Mouse (Mus musculus): ENCODE data around the gene Vmn1r183. TPM values are rescaled to one million over a fixed set of nuclear protein-coding genes. Genes with fewer than 3 reads are reported as not detected.
"Not testable (repeated sequence)": the region's sequence is repeated elsewhere in the genome, so short reads cannot be mapped to it uniquely, and the experiment has no call there.

Gene Vmn1r183
- not detected for total RNA-seq (2021)
- long read RNA-seq, experiment 1, result 0 reads
- long read RNA-seq, experiment 2, result 0 reads

DNA sequence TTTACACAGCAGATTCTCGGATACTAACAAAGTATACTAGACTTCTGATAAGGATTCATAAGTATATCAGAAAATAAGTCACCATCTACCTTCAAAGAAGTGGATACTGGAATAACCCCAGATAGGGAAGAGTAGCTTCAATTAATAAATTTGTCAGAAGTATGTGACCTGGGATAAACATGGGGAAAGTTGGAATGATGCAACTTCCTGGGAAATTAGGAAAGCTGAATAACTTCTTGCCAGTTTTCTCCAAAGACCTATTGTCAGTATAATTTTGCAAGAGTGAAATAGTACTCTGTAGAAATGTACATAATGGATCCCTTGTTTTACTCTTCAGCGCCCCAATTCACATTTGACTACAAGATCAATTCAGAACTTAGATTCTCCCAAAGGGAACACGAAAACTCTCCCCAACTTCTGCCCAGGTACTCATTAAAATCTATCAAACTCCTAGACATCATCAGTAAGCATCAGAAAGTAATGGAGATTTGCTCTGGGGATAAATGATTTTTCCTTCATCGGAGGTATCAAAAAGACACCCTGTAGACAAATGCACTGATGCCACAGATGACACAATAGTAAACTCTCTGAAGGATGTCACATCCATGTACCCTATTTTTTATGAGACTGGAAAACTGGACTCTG lies at the start of gene Vmn1r183:
Vmn1r183 (plus strand) TSS at position 595 of the 645 bp plus-strand sequence.
- intact Hi-C loops (cut with DNase I), result no loop called here
- DNase-seq, result no peak

DNA sequence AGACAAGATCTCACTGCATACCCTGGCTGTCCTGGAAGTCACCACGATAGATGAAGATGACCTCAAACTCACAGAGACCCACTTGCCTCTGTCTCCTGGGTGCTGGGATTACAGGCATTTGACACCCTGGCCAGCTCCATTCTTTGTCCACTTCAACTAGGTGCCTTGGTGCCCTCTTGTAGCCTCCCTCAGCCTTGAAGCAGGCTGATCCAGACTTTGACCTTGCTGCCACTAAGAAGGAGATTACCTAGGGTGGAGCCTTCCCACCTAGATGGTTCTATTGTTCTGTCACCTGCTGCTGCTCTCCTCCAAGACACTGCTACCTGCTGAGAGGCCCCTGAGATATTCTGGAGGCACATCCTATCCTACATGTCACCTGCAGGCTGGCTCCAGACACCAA lies 21.4 kb downstream of the Vmn1r183 start:
- DNase-seq; intact Hi-C loops (cut with DNase I): not testable (repeated sequence)

DNA sequence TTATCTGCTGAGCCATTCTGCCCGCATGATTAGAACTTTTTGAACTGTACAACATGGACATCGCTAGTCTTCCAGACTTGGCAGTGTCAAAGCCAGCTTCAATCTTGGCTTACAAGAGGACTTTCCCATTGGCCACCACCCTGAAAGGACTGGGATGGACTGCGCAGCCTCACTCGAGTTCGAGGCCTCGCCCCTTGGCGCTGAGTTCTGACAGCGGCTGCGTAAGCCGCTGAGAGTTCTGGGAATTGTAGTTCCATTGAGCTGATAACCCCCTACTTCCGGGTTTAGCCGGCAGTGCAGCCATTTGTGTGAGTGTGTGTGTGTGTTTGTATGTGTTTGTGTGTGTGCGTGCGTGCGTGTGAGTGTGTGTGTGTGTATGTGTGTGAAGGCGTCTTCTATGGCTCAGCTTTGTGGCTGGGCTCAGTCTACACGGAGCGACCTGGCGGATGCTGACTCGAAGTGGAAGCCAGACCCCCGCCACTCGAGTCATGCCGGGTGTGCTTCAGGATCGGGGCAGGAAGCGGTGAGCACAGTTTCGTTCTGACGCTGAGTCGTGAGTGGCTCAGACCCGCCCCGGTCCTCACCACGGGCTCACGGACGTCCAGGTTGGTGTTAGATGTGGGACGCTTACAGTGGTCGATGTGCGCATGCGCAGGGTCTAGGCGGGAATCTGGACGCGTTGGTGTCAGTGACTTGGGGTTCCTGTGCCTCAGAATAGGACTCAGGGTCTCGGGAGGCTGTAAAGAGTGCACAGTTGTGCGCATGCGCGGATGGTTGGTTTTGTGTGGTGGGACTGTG lies 28.8 kb downstream of the Vmn1r183 start, which contains the start of gene Zfp180:
Zfp180 (plus strand) TSS at position 291 of the 798 bp plus-strand sequence.
- peak; percentile 93 to 96 for DNase-seq
- intact Hi-C loops (cut with DNase I), result loop anchor here (2.0 to 5.0 kb wide), 2 partner anchors 31 to 50 kb away; partner anchors contain the start of genes Zfp112 and Zfp235

DNA sequence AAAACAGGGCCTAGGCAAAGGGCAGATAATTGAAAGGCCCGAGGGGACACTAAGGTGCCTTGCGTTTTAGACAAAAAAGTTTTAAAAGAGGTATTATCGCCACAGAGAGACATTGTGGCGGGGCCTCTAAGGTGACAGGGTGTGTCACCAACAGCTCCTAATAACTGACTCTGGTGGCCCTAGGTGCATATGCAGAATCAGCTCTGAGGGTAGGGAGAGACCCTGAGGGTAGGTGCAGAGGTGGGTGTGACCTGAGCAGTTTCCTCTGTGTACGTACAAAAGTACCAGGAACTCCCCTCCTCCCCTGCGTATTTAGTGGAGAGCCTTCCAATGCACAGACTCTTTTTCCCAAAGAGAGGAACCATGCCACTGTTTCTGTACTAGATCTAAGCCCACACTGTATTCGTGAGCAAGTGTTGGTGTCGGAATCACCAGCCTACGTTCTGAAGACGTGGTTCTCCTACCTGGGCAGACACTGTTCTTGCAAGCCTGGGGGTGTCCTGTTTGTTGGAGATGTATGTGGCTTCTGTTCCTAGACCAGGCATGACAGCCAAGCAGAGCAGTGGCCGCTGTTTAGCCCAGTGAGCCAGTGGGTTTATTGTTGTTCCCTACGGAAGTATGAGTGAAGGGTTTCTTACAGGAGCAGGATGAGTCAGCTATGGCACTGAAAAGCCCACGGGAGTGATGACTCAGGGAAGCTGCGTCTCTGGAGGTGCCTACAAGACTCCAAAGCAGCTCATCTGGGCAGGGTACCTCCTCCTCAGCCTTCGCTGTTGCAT lies 29.6 kb downstream of the Vmn1r183 start:
- DNase-seq, result no peak
- intact Hi-C loops (cut with DNase I), result loop anchor here (2.0 to 5.0 kb wide), 2 partner anchors 30 to 50 kb away; partner anchors contain the start of genes Zfp112 and Zfp235

DNA sequence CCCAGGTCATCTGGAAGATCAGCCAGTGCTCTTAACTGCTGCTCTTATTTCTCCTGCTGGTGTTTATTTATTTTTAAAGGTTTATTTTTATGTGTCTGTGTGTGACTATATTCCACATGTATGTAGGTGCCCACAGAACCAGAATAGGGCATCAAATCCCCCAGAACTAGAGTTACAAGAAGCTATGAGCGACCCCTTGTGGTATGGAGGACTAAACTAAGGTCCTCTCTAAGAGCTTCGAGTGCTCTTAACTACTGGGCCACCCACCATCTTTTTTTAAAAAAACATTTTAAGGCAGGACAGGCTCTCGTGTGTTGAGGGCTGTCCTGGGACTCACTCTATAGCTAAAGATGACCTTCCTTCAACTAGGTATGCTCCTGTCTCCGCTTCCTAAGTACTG lies 33.8 kb downstream of the Vmn1r183 start:
- DNase-seq, result no peak
- intact Hi-C loops (cut with DNase I), result loop anchor here (5.0 kb wide), 1 partner anchor 315 kb away; no protein-coding TSS in a partner anchor

DNA sequence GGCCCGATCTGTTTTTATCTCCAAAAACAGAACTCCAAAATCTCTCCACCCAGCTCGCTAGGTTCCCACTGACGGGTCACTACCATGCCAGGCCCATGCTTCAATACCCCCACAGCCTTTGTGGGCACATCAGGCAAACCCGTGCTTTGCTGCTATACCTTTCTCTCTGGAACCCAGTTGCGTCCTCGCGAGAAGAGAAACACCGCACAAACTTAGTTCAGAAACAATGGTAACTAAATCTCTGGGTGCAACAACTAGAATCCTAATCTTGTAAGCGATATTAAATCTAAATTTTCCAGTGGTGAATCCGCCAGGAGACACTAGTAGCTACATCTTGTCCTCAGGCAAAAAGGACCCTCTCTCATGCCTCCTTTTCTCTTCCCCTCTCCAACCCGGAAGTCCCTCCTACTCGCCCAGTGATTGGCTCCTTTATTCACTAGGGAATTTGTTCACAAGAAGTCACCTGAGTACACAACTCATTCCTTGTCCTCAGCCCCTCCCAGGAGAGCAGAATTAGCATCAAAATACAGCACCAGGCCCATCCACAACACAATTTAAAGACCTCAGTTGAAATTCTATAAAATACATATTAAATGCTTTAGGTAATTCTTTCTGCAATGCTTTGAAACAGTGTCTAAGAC lies 34.6 kb downstream of the Vmn1r183 start:
- no peak for DNase-seq
- intact Hi-C loops (cut with DNase I), result loop anchor here (5.0 kb wide), 1 partner anchor 315 kb away; no protein-coding TSS in a partner anchor

DNA sequence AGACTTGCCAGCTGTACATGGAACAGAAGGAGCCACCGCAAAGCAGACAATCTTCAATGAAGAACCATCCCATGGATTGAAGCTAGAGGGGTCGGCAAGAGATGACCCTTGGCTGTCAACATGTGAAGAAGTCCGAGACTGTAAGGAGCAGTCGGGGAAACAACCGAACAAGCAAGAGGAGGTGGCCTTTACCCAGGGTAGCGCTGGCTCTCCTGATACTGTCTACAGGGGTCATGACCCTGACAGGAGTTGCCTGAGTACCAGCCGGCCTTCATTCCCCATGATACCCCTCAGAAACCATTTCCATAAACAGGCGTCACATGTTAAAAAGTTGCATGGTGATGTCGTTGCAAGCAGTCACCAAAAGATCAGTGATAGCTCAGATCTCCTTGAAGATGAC lies 51.3 kb downstream of the Vmn1r183 start:
- no peak for DNase-seq
- intact Hi-C loops (cut with DNase I), result no loop called here

DNA sequence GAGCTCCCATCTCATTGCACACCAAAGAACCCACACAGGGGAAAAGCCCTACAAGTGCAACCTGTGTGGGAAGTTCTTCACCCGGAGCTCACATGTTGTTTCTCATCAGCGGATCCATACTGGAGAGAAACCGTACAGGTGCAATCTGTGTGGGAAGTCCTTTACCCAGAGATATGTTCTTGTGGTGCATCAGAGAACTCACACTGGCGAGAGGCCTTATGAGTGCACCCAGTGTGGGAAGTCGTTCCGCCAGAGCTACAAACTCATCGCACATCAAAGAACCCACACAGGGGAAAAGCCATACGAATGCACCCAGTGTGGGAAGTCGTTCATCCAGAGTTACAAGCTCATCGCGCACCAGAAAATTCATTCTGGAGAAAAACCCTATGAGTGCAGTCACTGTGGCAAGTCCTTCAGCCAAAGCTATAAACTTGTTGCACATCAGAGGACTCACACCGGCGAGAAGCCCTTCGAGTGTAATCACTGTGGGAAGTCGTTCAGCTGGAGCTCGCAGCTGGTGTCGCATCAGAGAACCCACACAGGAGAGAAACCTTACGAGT lies 52.2 kb downstream of the Vmn1r183 start:
- DNase-seq, result no peak
- intact Hi-C loops (cut with DNase I), result no loop called here

DNA sequence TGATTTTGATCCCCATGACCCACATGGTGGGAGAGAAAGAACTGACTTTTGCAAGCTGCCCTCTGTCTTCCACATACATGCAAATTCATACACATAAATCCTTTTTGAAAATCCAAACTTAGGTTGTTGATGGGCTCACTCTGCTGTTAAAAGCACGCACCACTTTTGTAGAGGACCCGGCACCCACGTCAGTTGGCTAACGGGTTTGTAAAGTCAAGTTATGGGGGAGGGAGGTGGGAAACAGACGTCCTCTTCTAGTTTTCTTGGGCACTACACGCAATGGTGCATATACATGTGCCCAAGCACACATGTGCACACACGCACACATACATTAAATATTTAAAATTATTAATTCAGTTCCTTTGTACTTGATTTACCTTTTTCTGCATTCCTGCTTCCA lies 57.8 kb downstream of the Vmn1r183 start:
- no peak for DNase-seq
- intact Hi-C loops (cut with DNase I), result no loop called here

DNA sequence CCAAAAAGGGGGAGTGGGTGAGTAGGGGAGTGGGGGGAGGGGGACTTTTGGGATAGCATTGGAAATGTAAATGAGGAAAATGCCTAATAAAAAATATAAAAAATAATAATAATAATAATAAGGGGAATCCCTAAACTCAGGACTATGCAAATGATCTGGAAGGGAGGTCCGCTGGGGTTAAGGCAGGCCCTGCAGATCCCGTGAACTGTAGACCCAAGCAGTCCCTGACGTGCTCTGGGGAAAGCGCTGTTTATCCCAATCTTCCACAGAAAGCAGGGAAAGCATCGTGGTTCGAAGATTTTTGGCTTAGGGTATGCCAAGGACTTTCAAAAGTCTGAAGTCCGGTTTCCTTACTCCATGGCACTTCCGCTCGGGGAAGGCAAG lies 58.7 kb downstream of the Vmn1r183 start:
- intact Hi-C loops (cut with DNase I), result loop anchor here (2.0 kb wide), 1 partner anchor 29 kb away; no protein-coding TSS in a partner anchor
- DNase-seq, result no peak

DNA sequence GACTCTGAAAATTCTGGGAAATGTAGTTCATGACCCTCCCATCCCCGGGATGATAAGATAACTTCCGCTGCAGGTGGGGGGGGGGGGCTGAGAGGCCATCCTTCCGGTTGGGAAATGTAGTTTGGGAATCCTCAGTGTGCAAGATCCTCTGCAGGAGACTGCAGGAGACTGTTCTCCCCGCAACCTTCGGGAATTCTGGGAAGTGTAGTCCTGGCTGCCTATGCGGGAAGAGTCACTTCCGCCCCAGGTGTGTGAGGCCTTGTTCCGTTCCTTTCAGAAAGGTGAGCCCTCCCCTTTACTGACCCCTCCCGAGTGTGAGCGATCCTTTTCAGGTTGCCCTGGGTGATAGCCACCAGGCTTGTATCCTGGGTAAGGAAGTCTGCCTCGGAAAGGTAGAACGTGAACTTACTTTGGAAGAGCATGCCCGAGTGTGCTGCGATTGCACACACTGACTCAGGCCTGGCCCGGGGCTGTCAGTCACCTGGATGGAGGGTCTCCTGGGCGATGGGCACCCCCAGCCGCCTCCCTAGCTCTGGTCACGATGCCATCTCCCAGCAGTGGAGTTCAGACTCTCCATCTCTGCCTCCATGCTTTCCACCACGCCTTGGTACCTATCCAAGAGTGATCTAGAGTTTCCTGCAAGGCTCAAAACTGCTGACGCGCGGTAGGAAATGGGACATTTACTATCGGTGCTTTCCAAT lies 59.3 kb downstream of the Vmn1r183 start, which contains the start of gene Zfp112:
Zfp112 (plus strand) TSS at position 159 of the 701 bp plus-strand sequence.
- DNase-seq, result peak; percentile 71 to 79
- intact Hi-C loops (cut with DNase I), result loop anchor here (2.0 kb wide), 1 partner anchor 30 kb away; no protein-coding TSS in a partner anchor

DNA sequence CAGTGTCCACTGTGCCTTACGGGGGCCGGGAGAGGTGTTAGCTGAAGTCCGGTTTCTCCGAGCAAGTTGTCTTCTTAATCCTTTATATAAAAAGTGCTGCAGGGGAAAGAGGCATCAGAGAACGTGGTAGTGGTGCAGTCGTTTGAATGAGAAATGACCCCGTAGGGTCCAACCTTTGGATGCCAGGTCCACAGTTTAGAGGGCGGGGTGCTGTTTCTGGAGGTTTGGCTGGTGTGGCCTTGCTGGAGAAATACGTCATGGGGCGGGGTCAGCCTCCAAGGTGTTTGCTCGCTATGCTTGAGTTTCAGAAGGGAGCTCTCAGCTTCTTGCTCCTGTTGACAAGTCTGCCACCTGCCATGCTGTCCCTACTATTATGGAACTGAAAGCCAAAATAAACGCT lies 59.9 kb downstream of the Vmn1r183 start:
- intact Hi-C loops (cut with DNase I), result loop anchor here (2.0 kb wide), 1 partner anchor 30 kb away; no protein-coding TSS in a partner anchor
- peak; percentile 41 to 56 for DNase-seq

Other genes with a start within 250 kb of the Vmn1r183 start
- gene Vmn1r175, start 242.6 kb upstream of the Vmn1r183 start, total RNA-seq (2021), result not detected
- not detected for gene Vmn1r176, start 215.9 kb upstream of the Vmn1r183 start, total RNA-seq (2021)
- not detected for gene Vmn1r177, start 186.8 kb upstream of the Vmn1r183 start, total RNA-seq (2021)
- gene Vmn1r178, start 161.2 kb upstream of the Vmn1r183 start, total RNA-seq (2021), result not detected
- gene Vmn1r179, start 126.3 kb upstream of the Vmn1r183 start, total RNA-seq (2021), result not detected
- not detected for gene Vmn1r180, start 102.6 kb upstream of the Vmn1r183 start, total RNA-seq (2021)
- not detected for gene Vmn1r181, start 78.6 kb upstream of the Vmn1r183 start, total RNA-seq (2021)
- not detected for gene V1rd19, start 51.6 kb upstream of the Vmn1r183 start, total RNA-seq (2021)
- 10 to 100 TPM; 10.4 to 11.0 TPM for gene Zfp180, start 28.7 kb downstream of the Vmn1r183 start, total RNA-seq (2021)
- gene Zfp112, start 59.1 kb downstream of the Vmn1r183 start, total RNA-seq (2021), result 1 to 10 TPM; 3.1 to 5.1 TPM
- gene Zfp235, start 80.9 kb downstream of the Vmn1r183 start, total RNA-seq (2021), result 1 to 10 TPM; 6.7 to 6.8 TPM
- under 1 TPM; 0.12 to 0.15 TPM for gene Zfp114, start 121.8 kb downstream of the Vmn1r183 start, total RNA-seq (2021)
- gene Zfp111, start 158.2 kb downstream of the Vmn1r183 start, total RNA-seq (2021), result 1 to 10 TPM; 4.0 to 5.0 TPM
- gene Zfp109, start 184.3 kb downstream of the Vmn1r183 start, total RNA-seq (2021), result 1 to 10 TPM; 1.9 to 2.1 TPM
- gene Zfp108, start 201.5 kb downstream of the Vmn1r183 start, total RNA-seq (2021), result 1 to 10 TPM; 1.8 to 1.9 TPM
- 1 to 10 TPM; 3.1 to 4.9 TPM for gene Zfp93, start 217.2 kb downstream of the Vmn1r183 start, total RNA-seq (2021)
- 1 to 10 TPM; 3.3 to 4.0 TPM for gene Zfp61, start 248.0 kb downstream of the Vmn1r183 start, total RNA-seq (2021)

All from heart, postnatal 14 days (tissue).